Mouse (Mus musculus): ENCODE results near the gene Stxbp5.
A peak's percentile ranks its signal among the peaks of the same experiment; 100 is the strongest.

Stxbp5 gene

DNA sequence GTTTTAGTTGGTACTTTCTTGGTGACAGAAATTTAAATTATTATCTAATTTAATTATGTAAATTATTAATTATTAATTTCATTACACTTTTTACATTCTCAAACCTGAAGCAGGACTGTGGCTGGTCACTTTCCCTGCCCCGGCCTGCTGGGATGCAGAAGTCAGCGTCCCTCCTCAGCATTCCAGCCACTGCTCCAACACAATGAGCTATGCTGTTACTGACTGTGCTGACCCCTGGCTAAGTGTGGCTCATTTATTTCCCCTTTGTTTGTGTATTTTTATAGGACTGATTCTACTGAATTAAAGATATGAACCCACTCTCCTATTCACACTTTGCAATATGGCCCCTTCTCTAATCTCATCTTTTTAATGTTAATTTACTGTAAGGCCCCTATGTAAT, 43.0 kb downstream of the Stxbp5 start:
- no peak for DNase-seq (ENCODE audit: low spot score)

- no peak for DNase-seq (ENCODE audit: low spot score)
These were observed 44.1 kb downstream of the Stxbp5 start for GRCm38 (mm10) chr10:9856792-9857191.

DNA sequence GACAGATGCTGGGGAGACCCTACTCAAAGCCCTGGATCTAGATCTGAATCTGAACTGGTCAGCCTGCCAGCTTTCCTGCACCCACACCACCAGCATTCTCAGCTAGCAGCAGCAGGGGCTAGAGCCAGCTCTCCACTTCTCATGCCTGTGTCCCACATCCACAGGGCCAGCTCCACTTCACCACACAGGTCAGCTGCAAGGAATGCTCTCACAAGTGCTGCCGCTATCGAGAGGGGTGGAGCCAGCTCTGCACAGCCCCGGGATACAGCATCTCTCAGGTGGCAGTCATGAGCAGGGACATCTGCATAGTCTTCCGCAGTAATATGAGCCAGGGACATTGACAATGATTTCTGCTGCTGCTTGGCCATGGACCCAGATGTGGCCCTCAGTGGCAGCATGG, 54.5 kb downstream of the Stxbp5 start:
- no peak for DNase-seq (ENCODE audit: low spot score)

DNA sequence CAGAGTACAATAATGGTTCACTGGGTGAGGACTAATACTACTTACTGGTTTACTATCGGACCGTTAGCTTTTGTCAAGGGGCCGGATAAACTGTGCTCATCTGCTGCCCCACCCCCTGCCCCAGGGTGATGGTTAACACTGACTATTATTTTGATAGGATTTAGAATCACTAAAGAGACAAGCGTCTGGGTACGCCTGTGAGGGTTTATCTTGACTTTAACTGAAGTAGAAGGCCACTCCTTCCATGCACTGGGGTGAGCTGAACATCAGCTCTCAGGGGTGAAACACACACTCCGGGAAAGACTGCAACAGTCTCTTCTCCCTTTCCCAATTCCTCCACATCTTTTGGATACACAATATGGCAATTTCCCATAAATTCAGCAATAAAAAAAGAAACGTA, 61.5 kb downstream of the Stxbp5 start:
- no peak for DNase-seq (ENCODE audit: low spot score)

DNA sequence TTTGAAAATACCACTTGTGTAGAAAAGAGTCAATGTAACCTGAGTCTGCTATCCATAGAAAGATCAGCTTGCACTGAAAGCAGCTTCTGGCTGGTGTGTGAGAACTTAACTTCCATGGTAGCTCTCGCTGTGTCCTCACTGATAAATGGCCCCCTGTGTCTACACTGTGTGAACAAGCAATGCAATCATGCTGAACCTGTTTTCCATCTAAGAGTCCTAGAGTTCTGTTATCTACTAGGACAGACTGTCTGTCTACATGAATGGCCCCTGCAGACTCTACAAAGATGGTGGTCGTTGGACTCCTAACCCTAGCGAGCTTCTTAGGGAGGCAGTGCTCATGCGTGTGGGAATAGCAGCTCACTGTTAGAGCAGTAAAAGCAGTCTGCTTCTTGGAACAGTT, 65.9 kb downstream of the Stxbp5 start:
- no peak for DNase-seq (ENCODE audit: low spot score)

DNA sequence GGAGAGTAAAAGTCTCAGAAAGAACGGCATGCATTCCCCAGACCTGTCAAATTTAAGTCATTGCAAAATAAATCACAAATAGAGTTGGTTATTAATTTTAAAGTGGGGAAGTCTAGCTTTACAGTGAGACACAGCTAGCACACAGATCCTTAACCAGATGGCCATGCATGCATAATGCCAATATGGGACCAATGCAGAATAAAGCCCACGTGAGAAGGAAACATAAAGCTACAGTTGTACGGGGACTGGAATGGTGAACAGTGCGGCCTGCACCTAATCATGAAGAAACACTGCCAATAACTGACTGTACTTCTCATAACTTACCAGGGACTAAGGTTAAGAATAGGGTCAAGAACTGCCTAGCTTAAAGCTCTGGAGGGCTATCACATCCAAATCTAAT, 67.9 kb downstream of the Stxbp5 start:
- no peak for DNase-seq (ENCODE audit: low spot score)

GRCm38 (mm10) chr10:9829744-9830143, 71.1 kb downstream of the Stxbp5 start:
- no peak for DNase-seq (ENCODE audit: low spot score)

DNA sequence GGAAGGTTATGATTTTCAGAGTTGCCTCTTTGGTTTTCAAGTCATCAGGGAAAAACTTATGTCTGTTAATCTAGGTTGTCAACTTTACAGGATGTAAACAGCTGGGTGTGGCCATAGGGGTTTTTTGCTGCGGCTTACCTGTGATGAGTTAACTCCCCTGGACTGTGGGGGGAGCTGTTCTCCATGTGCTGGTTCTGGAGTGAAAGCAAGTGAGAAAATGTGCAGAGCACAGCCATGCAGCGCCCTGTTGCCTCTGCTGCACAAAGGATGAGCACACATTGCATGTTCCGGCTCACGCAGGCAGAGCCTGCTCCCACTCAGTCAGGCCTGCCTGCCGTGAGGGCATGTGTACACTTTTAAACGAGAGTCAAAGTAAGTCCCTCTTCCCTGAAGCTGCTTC, 79.6 kb downstream of the Stxbp5 start:
- DNase-seq (ENCODE audit: low spot score): no peak

DNA sequence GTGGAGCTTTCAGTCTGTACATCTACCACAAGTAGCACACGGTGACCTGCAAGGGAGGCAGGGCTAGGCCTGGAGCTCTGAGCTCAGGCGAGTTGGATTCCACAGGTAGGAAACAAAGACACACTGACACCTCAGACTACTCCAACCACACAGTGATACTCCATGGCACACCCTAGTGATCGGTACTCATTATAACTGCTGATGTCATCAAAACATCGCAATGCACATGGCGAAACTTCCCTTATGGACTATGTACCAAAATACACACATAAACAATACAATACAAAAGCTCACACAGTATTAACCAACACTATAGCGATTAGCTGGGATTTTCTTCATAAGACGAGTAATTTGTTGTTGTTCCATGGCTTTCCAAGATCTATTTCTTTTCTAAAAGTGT, 82.3 kb downstream of the Stxbp5 start:
- DNase-seq (ENCODE audit: low spot score): no peak

DNA sequence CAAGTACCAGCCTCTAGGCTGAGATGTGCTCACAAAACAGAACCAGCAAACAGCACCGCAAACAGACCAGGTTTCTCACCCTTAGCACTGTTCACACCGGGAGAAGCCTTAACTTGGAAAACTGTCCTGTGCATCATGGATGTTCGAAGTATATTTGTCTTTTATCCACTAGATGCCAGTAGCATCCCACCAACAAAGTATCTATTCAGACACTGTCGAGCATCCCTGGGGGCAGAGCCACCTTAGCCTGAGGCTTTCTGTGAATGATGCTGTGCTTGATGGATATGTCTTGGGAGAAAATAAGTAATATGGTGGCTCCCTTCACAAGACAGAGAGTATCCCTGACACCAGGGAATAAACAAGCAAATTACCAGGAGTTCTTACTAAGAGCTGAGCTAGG, 87.0 kb downstream of the Stxbp5 start:
- peak; percentile 67 for DNase-seq (ENCODE audit: low spot score)

- no peak for DNase-seq (ENCODE audit: low spot score)
These were observed 93.3 kb downstream of the Stxbp5 start for GRCm38 (mm10) chr10:9807596-9807995.

GRCm38 (mm10) chr10:9805341-9805740, 95.5 kb downstream of the Stxbp5 start:
- no peak for DNase-seq (ENCODE audit: low spot score)

- DNase-seq (ENCODE audit: low spot score): no peak
These were observed 97.8 kb downstream of the Stxbp5 start for GRCm38 (mm10) chr10:9803126-9803525.

DNA sequence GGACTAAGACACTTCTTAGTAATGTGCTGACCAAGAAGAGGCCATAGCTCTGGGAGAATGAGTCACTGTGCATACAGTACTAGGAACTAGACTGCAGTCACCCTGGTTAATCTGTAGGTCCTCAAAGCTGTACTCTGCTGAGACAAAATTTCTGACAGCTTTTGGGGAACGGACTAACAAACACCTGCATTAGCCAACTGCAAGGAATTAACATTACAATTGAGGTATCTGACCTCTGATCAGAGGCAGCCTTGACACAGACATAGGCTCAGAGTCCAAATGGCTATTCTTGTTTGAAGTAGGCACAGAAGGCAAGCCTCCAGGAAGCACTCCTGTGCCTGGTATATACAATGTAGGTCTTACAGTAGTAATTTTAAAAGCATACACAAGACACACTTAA, 99.3 kb downstream of the Stxbp5 start:
- no peak for DNase-seq (ENCODE audit: low spot score)

- DNase-seq (ENCODE audit: low spot score): no peak
These were observed 101.8 kb downstream of the Stxbp5 start for GRCm38 (mm10) chr10:9799085-9799484.

DNA sequence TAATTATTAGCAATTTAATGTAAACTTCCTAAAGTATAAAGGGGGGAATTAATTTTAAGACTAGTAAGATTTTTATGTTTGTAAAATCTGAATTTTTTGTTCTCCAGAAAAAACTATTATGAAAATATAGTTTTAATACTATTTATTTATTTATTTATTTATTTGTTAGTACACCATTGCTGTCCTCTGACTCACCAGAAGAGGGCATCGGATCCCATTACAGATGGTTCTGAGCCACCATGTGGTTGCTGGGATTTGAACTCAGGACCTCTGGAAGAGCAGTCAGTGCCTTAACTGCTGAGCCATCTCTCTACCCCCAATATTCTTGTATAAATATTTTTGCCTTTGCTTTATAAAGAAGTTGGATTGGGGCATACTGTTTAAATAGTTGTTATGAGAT, 104.5 kb downstream of the Stxbp5 start:
- no peak for DNase-seq (ENCODE audit: low spot score)

DNA sequence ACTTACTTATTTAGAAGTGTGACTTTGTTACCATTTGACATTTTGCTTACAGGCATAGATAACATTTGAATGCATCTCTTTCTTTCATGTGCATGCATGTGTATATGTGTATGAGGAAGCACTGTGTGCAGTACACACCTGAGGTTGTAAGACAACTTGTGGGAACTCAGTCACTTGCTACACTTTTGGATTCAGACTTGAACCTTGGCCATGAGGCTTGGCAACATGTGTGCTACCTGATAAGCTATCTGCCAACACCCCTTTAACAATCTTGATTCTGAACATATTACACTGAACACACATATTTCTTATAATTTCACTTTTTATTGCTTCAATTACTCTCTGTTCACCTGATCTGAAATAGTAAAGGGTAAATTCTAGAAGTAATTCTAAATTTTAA, 106.5 kb downstream of the Stxbp5 start:
- no peak for DNase-seq (ENCODE audit: low spot score)

DNA sequence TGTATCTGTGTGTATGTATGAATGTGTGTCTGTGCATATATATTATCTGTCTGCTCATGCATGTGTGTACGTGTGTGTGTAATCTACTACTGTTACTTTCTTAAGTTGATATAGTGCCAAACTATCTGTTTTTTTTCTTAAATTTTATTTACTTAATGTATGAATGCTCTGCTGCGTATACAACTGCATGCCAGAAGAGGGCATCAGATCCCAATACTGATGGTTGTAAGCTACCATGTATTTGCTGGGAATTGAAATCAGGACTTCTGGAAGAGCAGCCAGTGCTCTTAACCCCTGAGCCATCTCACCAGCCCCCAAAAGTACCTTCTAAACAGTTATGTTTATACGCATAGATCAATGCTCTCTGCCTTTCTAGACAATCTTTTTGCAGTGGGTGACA, 109.9 kb downstream of the Stxbp5 start:
- DNase-seq (ENCODE audit: low spot score): peak; percentile 12

DNA sequence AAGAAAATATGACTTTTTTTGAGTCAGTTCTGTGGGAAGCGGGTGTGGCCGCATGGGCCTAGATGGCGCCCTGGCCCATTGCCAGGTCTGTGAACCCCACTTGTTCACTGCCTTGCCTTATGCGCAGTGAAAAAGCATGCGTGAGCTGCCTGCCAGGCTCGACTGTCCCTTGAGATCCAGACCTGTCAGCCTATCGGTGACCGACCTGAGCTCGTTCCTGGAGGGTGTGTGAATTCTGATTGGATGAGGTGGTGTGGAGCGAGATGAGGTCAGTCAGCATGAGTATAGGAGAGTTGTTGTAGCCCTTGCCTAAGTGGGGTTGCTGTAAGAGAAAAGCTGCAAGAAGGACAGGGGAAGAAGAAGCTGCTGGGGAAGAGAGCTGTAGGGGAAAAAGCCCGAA, 114.4 kb downstream of the Stxbp5 start:
- no peak for DNase-seq (ENCODE audit: low spot score)

DNA sequence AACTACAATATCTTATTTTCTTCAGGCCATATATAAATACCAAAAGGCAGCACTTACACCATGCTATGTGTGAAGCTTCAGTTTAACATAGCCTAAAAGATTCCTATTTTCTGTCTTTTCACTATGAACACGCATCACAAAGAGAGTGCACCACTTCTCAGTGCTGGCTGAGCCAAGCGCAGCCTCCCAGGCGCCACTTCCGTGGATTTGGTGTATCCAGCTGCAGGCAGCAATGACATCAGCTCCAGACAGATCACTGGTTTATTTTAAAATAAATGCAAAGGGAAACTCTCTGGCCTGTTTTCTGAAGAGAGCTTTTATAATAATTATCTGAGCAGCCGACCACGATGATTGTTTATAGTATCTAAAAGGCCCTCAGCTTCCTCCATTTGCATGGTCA, 115.2 kb downstream of the Stxbp5 start:
- no peak for DNase-seq (ENCODE audit: low spot score)

DNA sequence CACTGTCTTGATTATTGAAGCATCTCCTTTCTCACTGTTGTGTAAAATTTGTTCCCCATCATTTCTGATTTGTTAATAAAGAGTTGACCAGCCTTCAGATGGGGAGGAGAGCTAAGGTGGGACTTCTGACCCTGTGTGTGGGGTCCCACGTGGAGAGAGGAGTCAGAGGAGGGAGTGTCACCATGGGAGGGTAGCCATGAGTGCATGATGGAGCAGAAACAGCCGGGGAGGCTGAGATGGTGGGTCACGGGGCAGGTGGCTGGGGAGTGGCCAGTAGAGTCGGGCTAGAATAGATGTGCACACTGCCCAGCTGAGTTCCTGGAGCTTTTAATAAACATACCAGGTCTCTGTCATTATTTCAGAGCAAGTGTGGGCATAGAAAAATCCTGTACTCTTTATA, 121.0 kb downstream of the Stxbp5 start:
- DNase-seq (ENCODE audit: low spot score): no peak

GRCm38 (mm10) chr10:9770261-9770660, 130.6 kb downstream of the Stxbp5 start:
- no peak for DNase-seq (ENCODE audit: low spot score)

- DNase-seq (ENCODE audit: low spot score): no peak
These were observed 137.0 kb downstream of the Stxbp5 start for GRCm38 (mm10) chr10:9763831-9764230.

DNA sequence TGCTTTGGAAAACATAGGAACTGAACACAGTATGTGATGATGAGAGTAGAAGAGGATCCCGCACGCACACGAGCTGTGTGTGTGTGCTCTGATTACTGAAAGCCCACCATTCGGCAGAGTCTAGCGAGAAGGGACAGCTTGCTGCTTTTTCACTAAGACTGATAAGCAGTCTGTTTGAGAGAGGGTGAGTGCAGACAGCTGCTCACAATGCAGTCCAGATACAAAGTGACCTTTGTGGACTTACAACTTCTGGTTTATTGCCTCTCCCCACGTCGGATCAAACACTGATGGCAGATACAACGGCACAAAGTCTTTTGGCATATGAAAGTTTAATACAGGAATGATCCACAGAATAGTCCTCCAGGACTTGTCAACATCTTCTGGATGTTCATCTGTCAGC, 140.6 kb downstream of the Stxbp5 start:
- DNase-seq (ENCODE audit: low spot score): no peak

DNA sequence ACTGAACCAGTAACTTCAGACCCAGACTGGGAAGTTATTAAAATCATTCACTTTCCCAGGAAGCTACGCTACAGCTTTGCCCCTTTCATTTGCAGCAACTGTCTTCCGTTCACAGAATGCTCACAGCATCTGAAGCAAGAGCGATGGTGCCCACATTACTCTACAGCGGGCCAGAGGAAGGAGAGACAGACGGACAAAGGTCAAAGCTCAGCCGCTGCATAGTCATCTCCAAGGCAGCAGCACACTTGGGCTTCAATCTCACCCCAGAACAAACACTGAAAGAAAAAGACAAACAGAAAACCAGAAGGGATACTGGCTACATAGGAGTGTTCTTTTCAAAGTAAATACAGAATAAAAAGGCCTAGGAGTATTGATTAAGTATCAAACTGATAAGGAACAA, 144.3 kb downstream of the Stxbp5 start:
- no peak for DNase-seq (ENCODE audit: low spot score)
